Mouse (Mus musculus): ENCODE data around the gene AC140267.1. TPM values are rescaled to one million over a fixed set of nuclear protein-coding genes. Genes with fewer than 3 reads are reported as not detected.

Gene AC140267.1
- polyA plus RNA-seq (2012; rRNA removed) = not detected in 2 replicates

GRCm38 (mm10) chr15:80235535-80235934 is at the start of gene AC140267.1:
Gene AC140267.1, plus strand, starts transcription at chr15:80235835.

GRCm38 (mm10) chr15:80233733-80234509 is 1.7 kb upstream of the AC140267.1 start, which contains the start of gene Mief1:
Gene Mief1, plus strand, starts transcription at chr15:80234018.

GRCm38 (mm10) chr15:80254847-80255645 is 19.4 kb downstream of the AC140267.1 start, which contains the start of gene Atf4:
Gene Atf4, plus strand, starts transcription at chr15:80255184.

GRCm38 (mm10) chr15:80263610-80264575 is 28.3 kb downstream of the AC140267.1 start, which contains the start of gene Rps19bp1:
Gene Rps19bp1, minus strand, starts transcription at chr15:80264315.

Other genes starting within 250 kb of the AC140267.1 start
- gene Pdgfb, start 220.9 kb upstream of the AC140267.1 start, polyA plus RNA-seq (2012; rRNA removed) = 12.8 and 18.8 TPM in 2 replicates
- 22.7 and 28.6 TPM in 2 replicates for gene Syngr1, start 144.5 kb upstream of the AC140267.1 start, polyA plus RNA-seq (2012; rRNA removed)
- 577 and 748 TPM in 2 replicates for gene Rpl3, start 144.0 kb upstream of the AC140267.1 start, polyA plus RNA-seq (2012; rRNA removed)
- 34.8 and 35.4 TPM in 2 replicates for gene Tab1, start 102.7 kb upstream of the AC140267.1 start, polyA plus RNA-seq (2012; rRNA removed)
- gene Mgat3, start 62.1 kb upstream of the AC140267.1 start, polyA plus RNA-seq (2012; rRNA removed) = 68.4 and 79.7 TPM in 2 replicates
- 15.6 and 16.7 TPM in 2 replicates for gene Mief1, start 1.8 kb upstream of the AC140267.1 start, polyA plus RNA-seq (2012; rRNA removed)
- 134 and 164 TPM in 2 replicates for gene Atf4, start 19.3 kb downstream of the AC140267.1 start, polyA plus RNA-seq (2012; rRNA removed)
- 21.8 and 27.8 TPM in 2 replicates for gene Rps19bp1, start 28.5 kb downstream of the AC140267.1 start, polyA plus RNA-seq (2012; rRNA removed)
- 0.46 and 0.78 TPM in 2 replicates for gene Cacna1i, start 51.4 kb downstream of the AC140267.1 start, polyA plus RNA-seq (2012; rRNA removed)